Mouse (Mus musculus) frontal cortex, adult 2 months (tissue): ENCODE data around the gene Dip2b. TPM values are rescaled to one million over a fixed set of nuclear protein-coding genes. Genes with fewer than 3 reads are reported as not detected.
A peak's percentile ranks its signal among the peaks of the same experiment; 100 is the strongest.

ENCODE experiments used
- DNase-seq, 2 experiments: peaks; one replicate each; pipeline ENCODE4 v3.0.0; 2022; ENCODE audit warnings: low spot score in 1 of 2; ENCODE audit errors: extremely low spot score in 1 of 2
- polyA plus RNA-seq: library from polyadenylated mRNA; depleted of rRNA; stranded (reverse); fragments of >200 nt; gene quantifications from 2 replicates; pipeline ENCODE4 v1.2.3, GENCODE M21; 2012

Dip2b gene
- polyA plus RNA-seq, 1 experiment = 31.9 TPM

DNA sequence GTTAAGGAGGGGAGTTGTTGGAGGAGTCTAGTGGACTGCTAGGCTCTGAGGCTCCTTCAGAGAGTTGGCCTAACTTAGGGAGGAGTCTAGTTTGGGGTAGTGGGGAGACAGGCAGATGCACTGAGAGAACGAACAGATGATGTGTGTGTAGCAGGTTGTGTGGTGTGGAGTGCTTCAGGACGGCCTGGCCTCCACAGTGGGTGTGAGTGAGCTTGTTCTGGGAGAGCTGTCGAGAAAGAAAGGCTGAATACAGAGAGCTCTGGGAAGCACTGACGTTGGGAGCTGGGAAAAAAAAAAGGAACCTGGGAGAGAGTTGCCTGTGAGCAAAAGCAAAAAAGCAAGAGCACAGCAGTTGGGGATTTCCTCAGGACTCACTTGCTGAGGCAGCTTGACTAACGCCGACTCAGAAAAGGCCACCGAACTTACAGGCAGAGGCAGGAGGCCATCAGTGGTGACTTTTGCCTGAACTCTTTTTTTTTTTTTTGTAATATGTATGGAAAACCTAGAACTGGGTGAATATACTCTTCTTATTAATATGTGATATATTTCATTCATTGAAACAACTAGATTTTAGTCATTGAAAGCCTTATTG is 11.1 kb downstream of the Dip2b start:
- peak in 1 of 2 experiments; percentile 50 for DNase-seq

DNA sequence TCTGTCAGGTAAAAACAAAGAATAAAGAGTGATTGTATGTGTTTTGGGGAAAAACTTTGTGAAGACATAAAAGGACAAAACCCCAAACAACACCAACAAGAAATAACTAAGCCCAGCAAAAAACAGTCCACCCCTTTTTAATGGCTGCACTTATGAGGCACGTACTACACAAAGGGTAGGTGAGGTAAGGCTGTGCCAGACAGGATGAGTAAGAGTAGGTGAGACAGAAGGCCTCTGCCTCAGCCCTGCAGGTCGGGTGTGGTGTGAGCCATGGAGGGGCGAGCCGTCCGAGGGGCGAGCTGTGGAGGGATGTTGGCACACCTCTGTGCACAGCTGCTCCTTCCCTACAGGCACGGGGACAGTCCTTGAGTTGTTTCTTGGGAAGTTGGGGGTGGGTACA is 12.5 kb downstream of the Dip2b start:
- no peak for DNase-seq

DNA sequence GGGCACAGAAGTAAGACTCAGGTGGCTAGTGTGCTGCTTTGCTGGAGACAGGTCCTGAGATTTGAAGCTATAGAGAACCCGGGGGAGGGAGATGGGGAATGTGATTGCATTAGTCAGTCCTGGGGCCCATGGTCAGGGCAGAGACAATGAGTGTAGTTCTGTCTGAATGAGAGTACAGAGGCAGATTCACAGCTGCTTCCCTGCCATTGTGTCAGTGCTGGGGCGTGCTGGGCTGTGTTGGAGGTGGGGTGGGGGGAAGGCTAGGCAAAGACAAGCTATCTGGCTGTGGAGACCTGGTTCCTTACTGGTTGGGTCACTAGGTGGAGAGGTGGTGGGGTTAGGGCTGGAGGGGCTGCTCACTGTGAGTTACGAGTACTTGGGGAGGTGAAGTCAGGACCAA is 14.3 kb downstream of the Dip2b start:
- DNase-seq = no peak

DNA sequence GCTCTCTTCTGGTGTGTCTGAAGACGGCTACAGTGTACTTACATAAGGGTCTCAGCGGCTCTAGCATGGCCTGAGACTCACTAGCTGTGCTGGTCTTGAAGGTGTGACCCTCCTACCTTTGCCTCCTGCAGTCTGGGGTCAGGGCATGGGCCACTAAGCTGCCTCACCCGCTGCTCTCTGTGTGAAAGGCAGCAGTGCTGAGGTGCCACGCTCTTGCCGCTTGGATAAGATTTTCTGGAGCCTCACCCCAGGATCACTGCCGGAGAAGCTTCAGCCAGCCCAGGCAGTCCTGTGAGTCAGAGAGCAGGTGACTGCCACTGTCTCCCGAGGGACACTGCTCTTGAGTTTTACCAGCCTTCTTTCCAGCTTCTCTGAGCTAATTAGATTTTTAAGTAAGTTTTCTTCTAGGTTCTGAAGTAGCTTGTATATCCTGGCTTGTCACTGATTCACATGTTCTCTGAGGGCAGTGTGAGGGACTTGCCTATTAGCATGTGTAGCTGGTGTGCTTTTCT is 18.0 kb downstream of the Dip2b start:
- DNase-seq = no peak

DNA sequence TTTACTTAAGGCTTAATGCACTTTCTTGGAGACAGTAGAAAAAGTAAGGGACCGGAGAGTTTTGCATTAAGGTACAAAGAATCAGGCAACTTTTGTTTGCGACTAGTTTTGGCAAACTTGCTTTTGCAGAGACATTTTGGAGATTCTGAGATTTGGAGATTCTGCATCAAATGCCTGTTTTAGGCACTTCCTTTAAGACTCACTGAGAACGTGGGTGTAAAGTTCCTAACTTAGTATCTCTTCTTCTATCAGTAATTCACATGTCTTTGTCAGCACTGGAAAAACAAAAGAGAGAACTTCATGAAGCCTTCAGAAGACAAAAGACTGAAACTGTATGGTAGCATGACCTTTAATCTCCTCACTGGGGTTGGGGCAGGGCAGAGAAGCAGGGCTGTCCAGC is 19.2 kb downstream of the Dip2b start:
- peak in 1 of 2 experiments; percentile 48 for DNase-seq

DNA sequence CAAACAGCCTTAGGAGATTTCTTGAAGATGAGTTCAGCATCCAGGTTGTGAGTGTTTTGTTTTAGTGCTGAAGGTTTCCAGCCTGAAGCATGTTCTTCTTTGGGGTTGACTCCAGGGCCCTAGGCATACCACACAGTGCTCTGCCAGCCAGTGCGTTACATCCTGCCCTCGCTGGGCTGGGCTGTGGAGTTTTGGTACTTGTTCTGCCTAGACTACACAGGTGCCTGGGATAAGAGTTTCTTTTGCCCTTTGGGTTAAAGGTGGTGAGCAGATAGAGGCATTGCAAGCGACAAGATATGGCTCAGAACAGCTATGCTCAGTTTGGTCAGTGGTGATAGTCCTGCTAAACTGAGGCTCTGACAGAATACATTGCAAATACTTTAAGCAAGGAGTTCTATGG is 19.7 kb downstream of the Dip2b start:
- DNase-seq = no peak

DNA sequence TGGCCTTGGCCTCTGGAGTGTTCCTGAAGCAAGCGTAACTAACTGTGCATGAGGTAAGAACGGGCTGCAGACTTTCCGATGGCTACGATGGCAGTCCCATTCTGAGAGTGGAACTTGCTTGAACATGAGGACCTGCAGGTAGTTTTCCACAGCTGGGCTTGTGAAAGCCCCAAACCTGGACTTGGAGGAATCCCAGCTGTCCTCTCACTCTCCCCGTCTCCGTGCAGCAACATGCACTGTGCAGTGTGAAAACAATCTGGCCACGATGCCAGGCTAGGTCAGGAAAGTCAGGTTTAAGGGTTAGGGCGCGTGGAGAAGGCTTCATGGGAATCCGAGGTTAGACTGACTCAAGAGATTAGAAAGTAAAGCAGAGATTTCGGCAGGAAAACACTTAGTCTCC is 20.4 kb downstream of the Dip2b start:
- DNase-seq = no peak

DNA sequence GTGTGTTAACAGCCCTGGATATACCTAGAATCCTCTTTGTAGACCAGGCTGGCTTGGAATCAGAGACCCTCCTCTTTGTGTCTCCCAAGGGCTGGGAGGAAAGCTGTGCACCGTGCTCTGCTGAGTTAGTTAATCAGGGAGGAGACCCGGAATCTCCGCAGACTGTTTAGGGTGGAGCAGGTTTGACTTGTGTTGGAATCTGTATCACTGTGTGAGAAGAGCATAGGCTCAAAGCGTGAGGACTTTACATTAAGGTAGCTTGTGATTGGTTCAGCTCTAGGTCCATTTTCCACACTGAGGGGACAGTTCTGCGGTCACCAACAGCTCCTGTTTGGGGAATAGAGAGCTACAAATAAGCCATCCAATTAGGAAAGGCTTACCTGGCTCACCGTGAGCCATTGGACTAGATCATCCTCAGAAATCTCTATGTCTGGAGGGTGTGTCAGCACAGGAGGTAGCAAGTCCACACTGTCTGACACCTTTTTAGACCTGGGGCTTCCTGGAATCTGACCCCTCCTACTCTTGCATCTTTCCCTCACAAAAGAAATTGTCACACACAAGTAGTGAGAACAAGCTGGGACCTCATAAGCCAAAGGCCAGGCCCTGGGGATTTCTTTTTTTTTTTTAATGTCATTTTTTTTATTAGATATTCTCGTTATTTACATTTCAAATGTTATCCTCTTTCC is 21.3 kb downstream of the Dip2b start:
- DNase-seq = no peak

DNA sequence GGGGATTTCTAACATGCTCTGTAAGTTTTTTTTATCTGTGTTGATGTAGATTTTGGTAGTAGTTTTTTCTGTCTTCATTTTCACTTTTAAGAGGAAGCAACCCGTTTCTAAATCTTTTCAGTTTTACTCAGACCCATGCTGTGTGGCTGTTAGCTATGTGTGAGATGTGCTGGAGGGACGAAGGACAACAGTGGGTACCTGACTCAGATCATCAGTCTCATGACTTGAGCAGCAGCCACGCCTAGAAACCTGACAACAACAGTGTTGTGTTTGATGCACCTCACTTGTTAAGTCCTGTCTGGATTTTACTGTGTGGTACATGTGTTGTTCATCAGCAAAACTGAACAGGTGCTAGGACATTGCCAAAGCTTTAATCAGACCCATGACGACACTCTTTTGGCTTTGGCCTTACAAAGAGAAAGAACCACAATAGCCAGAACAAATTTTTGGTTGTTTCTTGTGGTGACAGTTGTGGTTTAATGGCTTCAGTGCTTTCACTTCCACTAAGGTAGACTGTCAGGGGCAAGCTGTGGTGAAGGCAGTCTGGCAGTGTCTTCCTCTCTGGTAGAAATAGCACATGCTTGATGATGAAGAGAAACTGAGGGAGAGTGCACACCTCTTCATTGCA is 22.2 kb downstream of the Dip2b start:
- DNase-seq = no peak

DNA sequence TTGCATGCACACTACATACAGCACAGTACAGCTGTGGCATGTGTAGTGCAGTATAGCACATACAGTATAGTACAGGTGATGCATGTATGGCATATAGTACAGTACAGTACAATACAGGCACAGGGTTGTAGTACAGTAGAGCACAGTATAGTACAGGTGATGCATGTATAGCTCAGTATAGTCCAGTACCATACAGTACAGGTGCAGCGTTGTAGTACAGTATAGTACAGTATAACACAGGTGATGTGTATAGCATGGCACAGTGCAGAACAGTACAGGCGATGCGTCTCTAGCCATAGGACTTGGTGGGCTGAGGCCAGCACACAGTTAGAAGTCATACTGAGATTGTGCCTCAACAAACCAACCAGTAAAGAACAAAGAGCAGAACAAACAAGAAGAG is 22.9 kb downstream of the Dip2b start:
- DNase-seq = no peak

DNA sequence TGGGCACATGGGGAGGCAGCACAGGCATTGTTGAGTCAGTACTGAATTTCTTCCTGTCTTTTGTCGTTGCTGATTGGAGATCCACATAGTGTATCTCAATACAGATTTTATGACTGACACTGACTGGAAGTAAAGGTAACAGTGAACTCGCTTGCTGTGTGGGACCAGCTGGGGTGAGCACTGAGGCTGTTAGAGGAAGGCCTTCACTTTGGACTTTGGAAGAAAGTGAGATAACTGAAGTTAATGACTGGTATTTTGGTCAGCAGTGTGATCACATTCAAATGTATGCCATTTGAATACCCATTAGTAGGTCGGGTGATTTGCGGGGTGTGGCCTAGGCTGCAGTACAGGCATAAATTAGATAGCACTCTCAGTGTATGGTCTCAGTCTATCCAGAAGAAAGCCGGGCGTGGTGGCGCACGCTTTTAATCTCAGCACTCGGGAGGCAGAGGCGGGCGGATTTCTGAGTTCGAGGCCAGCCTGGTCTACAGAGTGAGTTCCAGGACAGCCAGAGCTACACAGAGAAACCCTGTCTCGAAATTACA is 24.8 kb downstream of the Dip2b start:
- DNase-seq = no peak

DNA sequence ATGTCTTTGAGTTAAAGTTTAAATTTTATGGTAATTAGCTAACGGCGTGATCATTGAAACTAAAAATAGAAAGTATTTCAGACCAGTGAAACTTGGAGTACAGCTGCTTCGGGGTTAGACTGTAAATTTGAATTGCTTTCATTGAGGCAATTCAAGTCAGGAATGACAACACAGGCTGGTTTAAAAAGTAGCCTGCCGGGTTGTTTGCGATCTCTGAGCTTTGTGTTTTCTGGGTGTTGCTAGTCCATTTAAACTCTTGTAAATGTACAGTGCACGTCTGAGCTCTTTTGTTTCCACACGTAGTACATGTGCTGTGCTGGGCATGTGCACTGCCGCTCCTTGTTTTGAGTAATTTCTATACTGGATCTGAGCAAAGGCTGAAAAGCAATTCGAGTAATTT is 28.2 kb downstream of the Dip2b start:
- DNase-seq = no peak

DNA sequence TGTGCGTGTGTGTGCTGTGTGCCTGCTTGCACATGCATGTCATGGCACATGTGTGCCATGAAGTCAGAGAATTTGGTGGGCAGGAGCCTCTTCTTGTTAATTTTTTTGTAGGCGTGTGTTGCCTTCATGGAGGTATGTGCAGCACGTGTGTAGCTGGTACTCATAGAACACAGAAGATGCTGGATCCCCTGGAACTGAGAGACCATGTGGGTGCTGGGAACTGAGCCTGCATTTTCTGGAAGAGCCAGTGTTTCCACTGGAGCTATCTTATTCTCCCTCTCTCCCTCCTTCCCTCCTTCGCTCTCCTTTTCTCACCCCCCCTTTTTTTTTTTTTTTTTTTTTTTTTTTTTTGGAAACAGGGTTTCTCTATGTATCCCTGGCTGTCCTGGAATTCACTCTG is 30.6 kb downstream of the Dip2b start:
- DNase-seq = no peak

DNA sequence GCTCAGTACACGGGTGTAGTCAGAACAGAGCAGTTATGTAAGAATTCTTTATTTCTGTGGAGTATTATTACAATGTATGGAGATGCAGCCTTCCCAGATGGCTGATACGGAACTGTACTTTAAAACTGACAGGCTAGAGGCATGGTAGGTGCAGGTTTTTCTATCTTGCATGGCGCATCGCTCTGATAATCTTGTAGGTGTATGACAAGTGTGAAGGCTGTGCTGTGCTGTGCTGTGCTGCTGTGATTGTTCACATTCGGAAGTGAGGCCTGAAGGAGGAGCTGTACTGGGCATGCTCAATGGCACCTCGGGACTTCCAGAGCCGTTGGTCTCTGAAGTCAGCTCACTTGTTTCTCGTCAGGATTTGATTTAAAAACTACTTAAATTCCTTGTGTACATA is 31.6 kb downstream of the Dip2b start:
- DNase-seq = peak in 1 of 2 experiments; percentile 50

DNA sequence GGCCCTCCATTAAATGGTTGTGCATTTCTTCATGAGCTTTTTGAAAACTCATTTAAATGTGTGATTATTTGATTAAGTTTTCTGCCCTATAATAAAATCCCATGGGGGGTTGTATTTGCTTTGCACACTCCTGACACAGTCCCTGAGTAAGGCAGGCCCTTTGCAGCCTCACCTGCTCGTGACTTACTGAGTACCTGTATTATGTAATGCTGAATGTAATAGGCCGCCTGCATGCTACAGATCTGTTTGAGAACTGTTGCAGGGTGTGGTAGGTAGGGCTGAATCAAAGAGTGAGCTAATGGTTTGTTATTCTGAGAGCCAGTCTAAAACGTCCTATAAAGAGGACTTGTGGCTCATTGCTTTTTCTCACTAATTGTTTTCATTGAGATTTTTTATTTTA is 33.4 kb downstream of the Dip2b start:
- DNase-seq = no peak

DNA sequence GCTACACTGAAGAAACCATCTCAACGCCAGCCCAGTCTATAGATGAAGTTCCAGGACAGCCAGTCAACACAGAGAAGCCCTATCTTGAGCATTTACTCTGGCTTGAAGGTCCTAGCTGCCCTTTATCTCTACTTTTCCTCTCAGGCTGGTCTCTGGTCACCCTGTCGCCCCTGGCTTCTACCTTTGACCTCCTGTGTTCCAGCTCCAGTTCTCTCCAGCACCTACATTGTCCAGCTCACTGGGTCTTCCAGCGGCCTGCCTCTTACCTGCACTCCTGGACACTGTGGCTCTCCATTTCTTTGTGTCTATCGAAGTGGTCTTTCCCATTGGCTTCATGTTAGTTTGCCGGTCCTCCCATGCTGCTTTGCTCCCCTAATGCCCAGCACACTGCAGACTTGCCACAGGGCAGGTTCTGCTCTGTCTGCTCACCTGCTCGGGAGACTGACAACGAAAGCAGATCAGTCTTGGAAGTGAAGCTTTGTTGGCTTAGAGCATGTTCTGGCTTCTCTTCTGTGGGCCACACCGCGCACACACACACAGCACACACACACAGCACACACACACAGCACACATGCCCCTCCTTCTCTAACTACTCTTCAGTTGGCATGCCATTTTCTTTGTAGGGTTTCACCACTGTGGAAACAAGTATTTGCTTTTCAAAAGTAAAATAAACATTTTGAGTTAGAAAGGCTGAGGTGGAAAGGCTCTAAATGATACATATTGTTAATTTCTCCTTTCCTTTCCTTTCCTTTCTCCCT is 35.4 kb downstream of the Dip2b start:
- DNase-seq = no peak

DNA sequence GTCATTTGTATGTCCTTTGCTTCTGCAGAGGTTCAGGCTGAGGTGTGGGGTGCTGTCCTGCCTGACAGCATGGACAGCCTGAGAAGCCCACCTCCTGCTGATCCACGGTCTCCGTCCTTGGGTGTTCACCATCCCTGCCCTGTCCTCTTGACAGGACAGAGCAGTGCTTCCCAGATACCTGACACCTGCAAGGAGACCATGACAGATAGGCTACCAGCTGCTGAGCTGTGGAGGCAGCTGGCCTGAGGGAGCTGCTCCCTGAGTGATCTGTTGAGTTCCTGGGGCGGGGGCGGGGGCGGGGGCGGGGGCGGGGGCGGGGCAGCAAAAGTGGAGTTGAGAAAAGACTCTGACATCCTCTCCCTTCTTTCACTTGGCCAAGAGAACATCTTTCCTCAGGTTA is 36.3 kb downstream of the Dip2b start:
- no peak for DNase-seq

DNA sequence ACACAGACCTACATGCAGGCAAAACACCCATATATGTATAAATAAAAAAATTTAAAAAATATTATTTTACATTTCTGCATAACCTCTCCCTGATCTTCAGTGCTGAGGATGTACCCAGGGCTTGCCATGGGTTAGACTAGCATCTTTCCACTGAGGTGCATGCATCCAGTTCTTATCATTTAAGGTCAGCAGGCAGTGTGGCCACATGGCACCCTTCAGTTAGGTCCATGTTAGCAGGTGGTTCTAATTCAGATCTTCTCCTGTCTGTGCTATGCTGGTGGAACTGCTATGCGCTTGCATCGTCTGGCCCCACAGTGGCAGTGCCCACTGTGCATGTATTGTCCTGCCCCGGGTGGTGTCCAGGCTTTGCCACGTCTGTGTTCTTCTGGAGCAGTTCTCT is 37.9 kb downstream of the Dip2b start:
- no peak for DNase-seq

DNA sequence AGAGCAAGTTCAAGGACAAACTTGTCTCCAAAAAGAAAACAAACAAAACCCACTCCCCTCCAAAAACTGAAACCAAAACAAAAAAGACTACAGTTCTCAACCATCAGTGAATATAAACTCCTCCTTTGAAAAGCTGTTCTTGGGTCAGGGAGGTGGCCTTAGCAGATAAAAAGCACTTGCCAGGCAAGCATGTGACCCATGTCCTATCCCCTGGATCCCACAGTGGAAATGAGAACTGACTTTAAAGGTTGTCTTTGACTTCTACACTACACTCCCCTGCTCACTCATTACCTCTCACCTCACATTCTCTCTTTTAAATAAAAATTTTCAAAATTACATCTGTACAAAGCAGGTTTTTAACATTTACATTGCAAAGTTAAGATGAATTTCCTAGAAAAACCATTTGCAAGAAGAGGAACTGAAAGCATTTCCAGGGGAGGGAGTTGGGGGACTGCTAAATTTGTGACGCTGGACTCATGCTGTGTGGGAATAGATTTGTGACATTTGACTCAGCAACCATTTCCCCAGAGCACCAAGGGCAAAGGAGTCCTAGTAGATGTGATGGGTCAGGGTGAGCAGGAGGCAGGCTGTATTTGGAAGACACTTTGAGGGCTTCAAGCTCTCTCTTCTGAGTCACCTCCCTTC is 42.5 kb downstream of the Dip2b start:
- no peak for DNase-seq

DNA sequence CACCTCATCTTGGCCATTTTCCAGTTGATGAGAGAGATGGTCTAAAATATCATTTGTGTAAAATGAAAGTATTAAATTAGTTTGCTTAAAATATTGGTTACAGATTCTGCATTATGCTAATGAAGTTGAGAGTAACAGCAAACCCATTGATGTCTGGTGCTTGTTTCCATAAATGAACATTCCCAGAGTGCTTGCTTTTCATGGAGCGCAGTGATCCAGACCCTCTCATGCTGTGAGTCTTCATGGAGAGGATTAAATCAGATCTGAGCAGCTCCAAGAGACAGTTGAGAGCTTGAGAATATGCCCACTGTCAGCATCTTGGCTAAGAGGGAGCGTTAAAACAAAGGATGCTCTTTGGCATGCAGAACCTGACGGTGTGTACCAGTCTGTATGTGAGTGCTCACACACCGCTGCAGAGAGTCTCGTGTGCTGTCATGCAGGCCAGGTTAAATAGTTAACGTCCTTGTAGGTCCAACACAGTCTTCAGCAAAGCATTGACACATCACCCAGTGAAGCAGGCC is 43.1 kb downstream of the Dip2b start:
- DNase-seq = no peak
